22 mouse cellular contexts compared by ENCODE assay signal in genomic region chrX:168020574-168021145, GRCm38 (mm10).
DNase-seq lines count a peak whose midpoint lies in the region; ATAC-seq and TF ChIP-seq lines count a peak whose summit lies in the region.
"Had no signal": no experiment of that assay in that cellular context is flagged by ENCODE, and none has a peak within 500 bp of the region (broad histone marks: within the 10 kb centered on the region; RNA-seq: fewer than 3 reads in every experiment).

No protein-coding gene starts in this region.

- 34% methylated on average over 4 of the region's 4 CpGs for WGBS in kidney, adult 2 months
- WGBS in neural tube, embryonic 15.5 days, result 77% methylated on average over 4 of the region's 4 CpGs

- H3K27me3 ChIP-seq in kidney, adult 2 months (replicated peaks; ENCODE audit: control insufficient read depth, insufficient read depth, low read length), result no peaks in the 10 kb centered on the region
- peaks cover 6% of the 10 kb centered on the region; the same call in 1 of the 2 replicates for H3K27me3 ChIP-seq in neural tube, embryonic 15.5 days (replicated peaks)
- H3K27me3 ChIP-seq: neural tube, embryonic 12.5 days had no signal

- no peaks in the 10 kb centered on the region for H3K9me3 ChIP-seq in neural tube, embryonic 15.5 days (replicated peaks)
- H3K9me3 ChIP-seq: embryonic facial prominence, embryonic 12.5 days; forebrain, embryonic 13.5 days; heart, embryonic 10.5 days; limb, embryonic 13.5 days; midbrain, embryonic 13.5 days; neural tube, embryonic 12.5 days had no signal

- H3K4me2 ChIP-seq in neural tube, embryonic 15.5 days, result no peak overlapping the region
- H3K4me2 ChIP-seq: embryonic facial prominence, embryonic 12.5 days; forebrain, embryonic 13.5 days; hindbrain, embryonic 14.5 days; limb, embryonic 13.5 days; midbrain, embryonic 13.5 days; neural tube, embryonic 12.5 days had no signal

- H3K4me1 ChIP-seq in kidney, adult 2 months (ENCODE audit: control insufficient read depth, insufficient read depth, low read length), result no peaks in the 10 kb centered on the region
- no peaks in the 10 kb centered on the region for H3K4me1 ChIP-seq in neural tube, embryonic 15.5 days
- H3K4me1 ChIP-seq: embryonic facial prominence, embryonic 12.5 days; forebrain, embryonic 13.5 days; heart, embryonic 10.5 days; limb, embryonic 13.5 days; midbrain, embryonic 13.5 days; neural tube, embryonic 12.5 days had no signal

- H3K36me3 ChIP-seq in kidney, adult 2 months (ENCODE audit: control insufficient read depth, insufficient read depth, low read length), result no peaks in the 10 kb centered on the region
- no peaks in the 10 kb centered on the region for H3K36me3 ChIP-seq in neural tube, embryonic 15.5 days
- H3K36me3 ChIP-seq: embryonic facial prominence, embryonic 12.5 days; heart, embryonic 10.5 days; limb, embryonic 13.5 days; midbrain, embryonic 13.5 days; neural tube, embryonic 12.5 days had no signal

- no peak overlapping the region for H3K4me3 ChIP-seq in kidney, adult 2 months (ENCODE audit: insufficient read depth, low read depth, low read length)
- H3K4me3 ChIP-seq in neural tube, embryonic 15.5 days (replicated peaks), result no peak overlapping the region
- H3K4me3 ChIP-seq: embryonic facial prominence, embryonic 12.5 days; erythroblast, embryonic 14.5 days; forebrain, embryonic 13.5 days; heart, embryonic 10.5 days; limb, embryonic 13.5 days; midbrain, embryonic 13.5 days; neural tube, embryonic 12.5 days had no signal

- no peak overlapping the region for H3K9ac ChIP-seq in neural tube, embryonic 15.5 days (replicated peaks)
- H3K9ac ChIP-seq: embryonic facial prominence, embryonic 12.5 days; forebrain, embryonic 13.5 days; hindbrain, embryonic 14.5 days; limb, embryonic 13.5 days; liver, embryonic 14.5 days; midbrain, embryonic 13.5 days; neural tube, embryonic 12.5 days had no signal

- no peak for ATAC-seq in megakaryocyte progenitor cell, adult 5-6 weeks (replicated peaks; ENCODE audit: poor library complexity)
- ATAC-seq in neural tube, embryonic 15.5 days (ENCODE audit: low FRiP score), result no peak
- ATAC-seq: forebrain, embryonic 13.5 days; lung, postnatal 0 days; midbrain, embryonic 13.5 days had no signal

- TF ChIP-seq CTCF in kidney, adult 2 months (conservative IDR thresholded peaks at IDR 0.05; ENCODE audit: insufficient read depth, insufficient read length, low read depth, low read length), result no peak

- H3K27ac ChIP-seq in kidney, adult 2 months (ENCODE audit: insufficient read depth, low read depth, low read length), result no peak overlapping the region
- H3K27ac ChIP-seq in neural tube, embryonic 15.5 days (replicated peaks), result no peak overlapping the region
- H3K27ac ChIP-seq: embryonic facial prominence, embryonic 12.5 days; forebrain, embryonic 13.5 days; heart, embryonic 10.5 days; hindbrain, embryonic 14.5 days; limb, embryonic 13.5 days; liver, embryonic 14.5 days; midbrain, embryonic 13.5 days; neural tube, embryonic 12.5 days had no signal

- DNase-seq in adipocyte (ENCODE audit: low spot score), result peak; percentile 13
- DNase-seq in adrenal gland, postnatal 25 days, result peak; percentile 8
- DNase-seq in kidney, adult 2 months, result peak; percentile 82
- DNase-seq in kidney, postnatal 10 days, result peak; percentile 21
- DNase-seq in heart, adult 11 months, result no peak
- no peak for DNase-seq in embryo, embryonic 9.5 days (ENCODE audit: extremely low spot score)
- DNase-seq: cerebellum, adult 9-10 months; gastrocnemius, postnatal 25 days; right cerebral cortex, adult 18-20 months; thymus, postnatal 36 days had no signal

- TF ChIP-seq POLR2A in kidney, adult 2 months (IDR thresholded peaks at IDR 0.05; ENCODE audit: low read depth, low read length), result no peak

Comparison
In these comparisons a context has a peak if more than half of its experiments do, and no peak if none do; other contexts are left out.
1. DNase-seq: peak in adipocyte (single experiment), adrenal gland, postnatal 25 days (single experiment), kidney, adult 2 months (single experiment) and kidney, postnatal 10 days (single experiment); none in heart, adult 11 months (single experiment) and embryo, embryonic 9.5 days (single experiment).